Mouse (Mus musculus): Measurements from ENCODE around the gene Dok5. TPM values are rescaled to one million over a fixed set of nuclear protein-coding genes. Genes with fewer than 3 reads are reported as not detected.
A peak's percentile ranks its signal among the peaks of the same experiment; 100 is the strongest.

Gene Dok5
- polyA plus RNA-seq, 1 experiment = 0.04 TPM

DNA sequence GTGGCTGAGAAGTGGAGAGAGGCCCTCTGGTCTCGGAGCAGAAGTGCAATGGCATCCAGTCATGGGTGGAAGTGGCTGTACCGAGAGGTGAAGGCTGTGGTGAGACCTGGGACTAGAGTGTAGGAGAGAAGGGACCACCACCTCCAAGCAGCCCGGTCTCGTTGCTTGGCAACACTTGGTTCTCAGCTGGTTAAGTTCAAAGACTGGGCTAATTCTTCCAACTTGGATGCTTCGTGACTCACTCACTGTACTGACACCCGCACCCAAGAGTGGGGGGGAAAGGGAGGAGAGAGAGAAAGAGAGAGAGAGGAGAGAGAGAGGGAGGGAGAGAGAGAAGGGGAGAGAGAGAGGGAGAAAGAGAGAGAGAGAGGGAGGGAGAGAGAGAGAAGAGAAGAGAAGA lies 133.2 kb downstream of the Dok5 start:
- no peak overlapping the region for H3K4me3 ChIP-seq (ENCODE audit: extremely low read depth, insufficient read depth, insufficient read length)
- WGBS = 88% methylated on average over 6 of the region's 6 CpGs

DNA sequence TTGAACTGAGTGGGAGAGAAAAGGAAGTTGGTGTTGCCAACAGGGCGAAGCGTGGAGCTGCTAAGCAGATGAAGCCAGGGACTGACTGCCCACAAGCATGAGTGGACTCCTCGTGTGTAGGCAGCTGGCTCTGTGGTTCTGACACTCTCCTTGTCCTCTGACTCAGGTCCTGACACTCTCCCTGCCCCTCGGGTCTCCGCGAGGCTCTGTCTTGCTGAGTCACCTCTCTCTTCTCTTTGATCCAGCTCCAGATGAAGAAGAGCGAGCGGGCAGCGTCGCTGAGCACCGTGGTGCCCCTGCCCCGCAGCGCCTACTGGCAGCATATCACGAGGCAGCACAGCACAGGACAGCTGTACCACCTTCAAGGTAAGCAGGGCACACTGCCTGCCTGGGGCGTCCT lies 139.0 kb downstream of the Dok5 start:
- Histone ChIP-seq H3K27me3 (ENCODE audit: control insufficient read depth, insufficient read depth, low read length) (no peaks in the 10 kb centered on the region), H3K36me3 (ENCODE audit: control insufficient read depth, insufficient read depth, low read length) (no peaks in the 10 kb centered on the region), H3K27ac (ENCODE audit: insufficient read depth, low read length) (no peak overlapping the region), H3K4me1 (ENCODE audit: control insufficient read depth, insufficient read depth, insufficient read length) (no peaks in the 10 kb centered on the region), H3K4me3 (ENCODE audit: extremely low read depth, insufficient read depth, insufficient read length) (no peak overlapping the region)
- TF ChIP-seq POLR2A (IDR thresholded peaks at IDR 0.05; ENCODE audit: low read depth, low read length) (no peak), CTCF (IDR thresholded peaks at IDR 0.05; ENCODE audit: extremely low read depth, insufficient read depth, insufficient read length, insufficient replicate concordance) (no peak)
- DNase-seq (ENCODE audit: low read depth in 1 of 2, low spot score in 2 of 2) = no peak
- 69% methylated on average over 15 of the region's 15 CpGs for WGBS

More for the DNA sequence above, 133.2 kb downstream of the Dok5 start:
- H3K4me1 ChIP-seq (ENCODE audit: control insufficient read depth, insufficient read depth, insufficient read length) = no peaks in the 10 kb centered on the region
- no peaks in the 10 kb centered on the region for H3K27me3 ChIP-seq (ENCODE audit: control insufficient read depth, insufficient read depth, low read length)
- DNase-seq (ENCODE audit: low read depth in 1 of 2, low spot score in 2 of 2) = no peak
- no peak for TF ChIP-seq CTCF (IDR thresholded peaks at IDR 0.05; ENCODE audit: extremely low read depth, insufficient read depth, insufficient read length, insufficient replicate concordance)
- H3K27ac ChIP-seq (ENCODE audit: insufficient read depth, low read length) = no peak overlapping the region
- H3K36me3 ChIP-seq (ENCODE audit: control insufficient read depth, insufficient read depth, low read length) = no peaks in the 10 kb centered on the region

DNA sequence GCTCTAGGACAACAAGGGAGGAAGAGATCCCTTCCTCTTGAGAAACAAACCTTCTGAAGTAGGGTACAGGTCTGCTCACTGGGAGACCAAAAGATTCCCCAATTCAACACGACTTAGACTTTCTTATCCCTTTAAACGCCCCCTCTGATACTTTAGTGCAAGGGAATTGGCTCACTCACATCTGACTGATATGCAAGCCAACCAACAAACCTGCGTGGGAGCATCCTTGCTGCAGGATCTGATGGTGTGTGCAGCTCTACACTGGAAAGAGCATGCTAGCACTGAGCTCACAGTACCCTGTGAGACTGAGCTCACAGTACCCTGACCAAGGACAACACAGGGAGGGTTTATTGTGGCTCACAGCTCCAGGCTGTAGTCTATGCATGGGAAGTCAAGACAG lies 139.9 kb downstream of the Dok5 start:
- no peaks in the 10 kb centered on the region for H3K27me3 ChIP-seq (ENCODE audit: control insufficient read depth, insufficient read depth, low read length)
- H3K4me3 ChIP-seq (ENCODE audit: extremely low read depth, insufficient read depth, insufficient read length) = no peak overlapping the region
- no peak for TF ChIP-seq CTCF (IDR thresholded peaks at IDR 0.05; ENCODE audit: extremely low read depth, insufficient read depth, insufficient read length, insufficient replicate concordance)
- TF ChIP-seq POLR2A (IDR thresholded peaks at IDR 0.05; ENCODE audit: low read depth, low read length) = no peak
- no peak for DNase-seq (ENCODE audit: low read depth in 1 of 2, low spot score in 2 of 2)
- no peak overlapping the region for H3K27ac ChIP-seq (ENCODE audit: insufficient read depth, low read length)
- no peaks in the 10 kb centered on the region for H3K4me1 ChIP-seq (ENCODE audit: control insufficient read depth, insufficient read depth, insufficient read length)
- H3K36me3 ChIP-seq (ENCODE audit: control insufficient read depth, insufficient read depth, low read length) = no peaks in the 10 kb centered on the region
- WGBS = 88% methylated on average over 3 of the region's 3 CpGs

DNA sequence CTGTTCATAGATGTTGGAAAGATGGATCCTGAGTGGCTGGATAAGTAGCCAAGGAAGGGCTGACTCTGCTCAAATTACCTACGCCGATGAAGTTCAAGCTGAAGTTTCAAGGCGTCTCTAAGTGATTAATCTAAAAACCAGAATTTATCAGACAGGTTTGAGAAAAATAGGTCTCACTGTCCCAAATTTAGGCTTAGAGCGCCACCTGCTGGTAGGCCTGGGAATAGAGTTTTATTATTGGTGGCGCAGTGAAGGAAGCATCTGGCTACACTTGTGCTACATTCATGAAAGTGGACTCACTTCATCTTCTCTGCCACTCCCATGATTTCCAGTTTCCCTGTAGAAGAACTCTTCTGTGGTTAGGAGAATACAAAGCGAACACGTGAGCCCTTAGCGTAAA lies 141.8 kb downstream of the Dok5 start:
- H3K27me3 ChIP-seq (ENCODE audit: control insufficient read depth, insufficient read depth, low read length) = no peaks in the 10 kb centered on the region
- no peak overlapping the region for H3K4me3 ChIP-seq (ENCODE audit: extremely low read depth, insufficient read depth, insufficient read length)
- peak in 1 of 2 experiments; percentile 11 for DNase-seq (ENCODE audit: low read depth in 1 of 2, low spot score in 2 of 2)
- 9% methylated on average over 8 of the region's 8 CpGs for WGBS
- TF ChIP-seq CTCF (IDR thresholded peaks at IDR 0.05; ENCODE audit: extremely low read depth, insufficient read depth, insufficient read length, insufficient replicate concordance) = peak; percentile 34; the same call in 1 of the 2 replicates
- no peak for TF ChIP-seq POLR2A (IDR thresholded peaks at IDR 0.05; ENCODE audit: low read depth, low read length)
- H3K4me1 ChIP-seq (ENCODE audit: control insufficient read depth, insufficient read depth, insufficient read length) = no peaks in the 10 kb centered on the region
- no peaks in the 10 kb centered on the region for H3K36me3 ChIP-seq (ENCODE audit: control insufficient read depth, insufficient read depth, low read length)
- no peak overlapping the region for H3K27ac ChIP-seq (ENCODE audit: insufficient read depth, low read length)

DNA sequence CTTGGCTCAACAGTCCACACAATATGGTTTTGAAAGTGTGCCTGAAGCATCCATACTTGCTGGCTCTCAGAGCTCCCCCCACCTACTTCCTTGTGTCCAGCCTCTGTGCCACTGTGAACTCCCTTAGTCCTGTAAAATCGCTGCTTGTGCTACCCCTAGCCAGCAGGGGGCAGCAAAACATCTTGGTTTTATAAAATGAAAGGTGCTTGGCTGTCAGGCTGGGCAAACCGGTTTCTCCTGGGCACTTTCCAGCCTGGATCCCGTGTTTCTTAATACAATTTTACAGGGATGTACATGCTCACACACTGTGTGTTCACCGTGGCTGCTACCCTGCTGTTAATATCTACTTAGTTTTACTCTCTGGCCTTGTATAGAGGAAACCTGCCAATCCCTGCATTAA lies 145.9 kb downstream of the Dok5 start:
- peak in 1 of 2 experiments; percentile 11 for DNase-seq (ENCODE audit: low read depth in 1 of 2, low spot score in 2 of 2)
- WGBS = 3% methylated on average over 4 of the region's 4 CpGs
- H3K4me1 ChIP-seq (ENCODE audit: control insufficient read depth, insufficient read depth, insufficient read length) = no peaks in the 10 kb centered on the region
- no peaks in the 10 kb centered on the region for H3K27me3 ChIP-seq (ENCODE audit: control insufficient read depth, insufficient read depth, low read length)
- no peak for TF ChIP-seq POLR2A (IDR thresholded peaks at IDR 0.05; ENCODE audit: low read depth, low read length)
- peak; percentile 12; the same call in 1 of the 2 replicates for TF ChIP-seq CTCF (IDR thresholded peaks at IDR 0.05; ENCODE audit: extremely low read depth, insufficient read depth, insufficient read length, insufficient replicate concordance)
- no peaks in the 10 kb centered on the region for H3K36me3 ChIP-seq (ENCODE audit: control insufficient read depth, insufficient read depth, low read length)
- no peak overlapping the region for H3K4me3 ChIP-seq (ENCODE audit: extremely low read depth, insufficient read depth, insufficient read length)
- no peak overlapping the region for H3K27ac ChIP-seq (ENCODE audit: insufficient read depth, low read length)

DNA sequence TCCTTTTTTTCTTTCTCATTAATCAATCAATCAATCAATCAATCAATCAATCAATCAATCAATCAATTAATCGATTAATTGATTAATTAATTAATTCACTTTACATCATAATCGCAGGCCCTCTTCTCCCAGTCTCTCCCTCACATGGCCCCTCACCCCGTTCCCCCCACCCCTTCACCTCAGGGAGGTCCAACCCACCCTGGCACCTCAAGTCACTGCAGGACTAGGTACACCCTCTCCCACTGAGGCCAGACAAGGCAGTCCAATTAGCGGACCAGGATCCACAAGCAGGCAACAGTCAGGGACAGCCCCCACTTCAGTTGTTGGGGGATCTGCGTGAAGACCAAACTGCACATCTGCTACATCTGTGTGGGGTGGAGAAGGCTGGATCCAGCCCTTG lies 146.3 kb downstream of the Dok5 start:
- Histone ChIP-seq H3K4me1 (ENCODE audit: control insufficient read depth, insufficient read depth, insufficient read length) (no peaks in the 10 kb centered on the region), H3K27me3 (ENCODE audit: control insufficient read depth, insufficient read depth, low read length) (no peaks in the 10 kb centered on the region), H3K36me3 (ENCODE audit: control insufficient read depth, insufficient read depth, low read length) (no peaks in the 10 kb centered on the region), H3K4me3 (ENCODE audit: extremely low read depth, insufficient read depth, insufficient read length) (no peak overlapping the region), H3K27ac (ENCODE audit: insufficient read depth, low read length) (no peak overlapping the region)
- TF ChIP-seq POLR2A (IDR thresholded peaks at IDR 0.05; ENCODE audit: low read depth, low read length) = no peak
- no peak for TF ChIP-seq CTCF (IDR thresholded peaks at IDR 0.05; ENCODE audit: extremely low read depth, insufficient read depth, insufficient read length, insufficient replicate concordance)
- no peak for DNase-seq (ENCODE audit: low read depth in 1 of 2, low spot score in 2 of 2)
- 65% methylated on average over 5 of the region's 5 CpGs for WGBS

DNA sequence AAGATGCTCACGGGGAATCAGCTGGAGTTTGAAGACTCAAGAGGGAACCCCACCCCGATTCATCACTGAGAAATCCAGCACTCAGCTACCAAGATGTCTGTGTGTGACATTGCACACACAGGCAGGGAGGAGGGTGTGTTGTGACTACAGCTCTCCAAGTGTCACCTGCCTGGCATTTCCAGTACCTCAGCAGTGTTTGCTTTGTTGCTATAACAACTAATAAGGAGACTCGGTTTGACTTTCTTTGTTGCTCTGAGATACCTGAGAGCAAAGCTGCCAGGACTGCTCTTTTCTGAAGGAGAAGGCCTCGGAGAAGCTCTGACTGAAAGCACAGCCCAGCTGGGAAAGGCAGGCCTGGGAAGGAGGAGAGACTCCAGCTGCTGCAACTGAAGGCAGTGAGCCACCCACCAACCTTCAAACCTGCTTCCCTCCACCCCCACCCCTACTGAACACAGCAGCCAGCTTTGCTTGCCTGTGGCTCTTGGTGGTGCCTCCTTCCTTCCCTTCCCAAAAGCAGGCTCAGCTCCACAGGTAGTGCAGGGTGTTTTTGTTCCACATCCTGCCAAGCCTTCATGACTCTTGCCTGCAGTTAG lies 152.7 kb downstream of the Dok5 start:
- no peak overlapping the region for H3K4me3 ChIP-seq (ENCODE audit: extremely low read depth, insufficient read depth, insufficient read length)
- H3K4me1 ChIP-seq (ENCODE audit: control insufficient read depth, insufficient read depth, insufficient read length) = no peaks in the 10 kb centered on the region
- DNase-seq (ENCODE audit: low read depth in 1 of 2, low spot score in 2 of 2) = no peak
- H3K27ac ChIP-seq (ENCODE audit: insufficient read depth, low read length) = no peak overlapping the region
- no peak for TF ChIP-seq POLR2A (IDR thresholded peaks at IDR 0.05; ENCODE audit: low read depth, low read length)
- no peak for TF ChIP-seq CTCF (IDR thresholded peaks at IDR 0.05; ENCODE audit: extremely low read depth, insufficient read depth, insufficient read length, insufficient replicate concordance)
- H3K27me3 ChIP-seq (ENCODE audit: control insufficient read depth, insufficient read depth, low read length) = no peaks in the 10 kb centered on the region
- 64% methylated on average over 4 of the region's 4 CpGs for WGBS
- H3K36me3 ChIP-seq (ENCODE audit: control insufficient read depth, insufficient read depth, low read length) = no peaks in the 10 kb centered on the region
